Mouse (Mus musculus) stomach, postnatal 0 days (tissue): Measurements from ENCODE around the gene Ccl20.

Experiments
- CTCF ChIP-seq: IDR thresholded peaks from 2 replicates; pipeline ENCODE4 v1.5.1; 2016; ENCODE audit warnings: antibody characterized with exemption, low read depth, mild to moderate bottlenecking, moderate library complexity
- EP300 ChIP-seq: optimal IDR thresholded peaks from 2 replicates; pipeline ENCODE3; 2016; ENCODE audit warnings: antibody characterized with exemption

- no peak for TF ChIP-seq CTCF
- no peak for TF ChIP-seq EP300
These were observed 9.1 kb upstream of the Ccl20 start for GRCm38 (mm10) chr1:83107410-83107978.
